Mouse (Mus musculus) cortical plate, adult 2 months (tissue): ENCODE data around the gene Syt7. TPM values are rescaled to one million over a fixed set of nuclear protein-coding genes. Genes with fewer than 3 reads are reported as not detected.

Experiments used
- H3K27ac ChIP-seq: fragments of 200-500 bp; 2 replicates; pipeline ENCODE4 v1.5.1; 2012; ENCODE audit warnings: low read length, control low read depth, inconsistent platforms; ENCODE audit not compliant: insufficient read depth
- H3K4me1 ChIP-seq: fragments of 200-500 bp; 2 replicates; pipeline ENCODE4 v1.6.1; 2011; ENCODE audit warnings: low read length; ENCODE audit not compliant: control insufficient read depth, insufficient read depth
- H3K4me3 ChIP-seq: fragments of 200-500 bp; 2 replicates; pipeline ENCODE4 v1.5.1; 2011; ENCODE audit warnings: mild to moderate bottlenecking, low read length, control low read depth; ENCODE audit not compliant: insufficient read depth
- CTCF ChIP-seq: fragments of 200-500 bp; IDR thresholded peaks from 2 replicates; pipeline ENCODE4 v1.5.1; 2011; ENCODE audit warnings: mild to moderate bottlenecking, control low read depth, low read length; ENCODE audit not compliant: insufficient read depth; ENCODE audit errors: extremely low read depth
- POLR2A ChIP-seq: fragments of 200-500 bp; IDR thresholded peaks from 2 replicates; pipeline ENCODE4 v1.6.1; 2011; ENCODE audit warnings: mild to moderate bottlenecking, low read length, control low read depth; ENCODE audit not compliant: insufficient read depth; ENCODE audit errors: extremely low read depth
- polyA plus RNA-seq: library from polyadenylated mRNA; depleted of rRNA; stranded (reverse); fragments of >200 nt; gene quantifications from 2 replicates; pipeline ENCODE4 v1.2.3, GENCODE M21; 2012

The Syt7 gene
- polyA plus RNA-seq, 1 experiment: 213 TPM

DNA sequence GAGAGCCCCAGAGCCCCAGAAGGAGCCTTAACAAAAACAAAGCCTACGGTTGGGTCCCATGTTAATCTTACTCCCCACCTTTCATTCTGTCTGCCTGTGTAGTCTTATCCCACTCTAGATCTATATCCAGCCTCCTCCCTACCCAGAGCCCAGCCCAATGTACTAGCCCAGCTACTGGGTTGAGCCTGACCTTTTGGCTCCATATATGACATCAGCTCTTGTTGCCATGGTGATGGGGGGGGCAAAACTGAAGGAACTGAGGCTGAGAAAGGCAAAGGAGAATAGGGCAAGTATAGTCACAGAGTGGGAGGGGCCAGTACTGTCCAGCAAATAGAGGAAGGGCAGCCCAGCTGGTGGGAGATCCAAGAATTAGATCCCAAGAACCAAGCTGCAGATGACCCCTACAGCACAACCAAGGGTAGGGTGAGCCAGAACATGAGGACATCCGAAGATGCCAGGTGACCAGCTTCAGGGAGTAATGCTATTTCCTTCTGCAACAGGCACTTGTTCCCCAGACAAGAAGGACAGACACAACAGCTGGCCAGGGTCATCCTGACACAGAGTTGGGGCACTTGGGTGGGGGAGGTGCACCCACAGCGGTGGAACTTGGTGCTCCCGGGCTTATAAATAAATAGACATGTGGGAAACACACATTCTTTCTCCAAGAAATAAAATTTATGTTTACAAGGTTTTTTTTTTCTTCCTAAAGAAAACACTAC lies 66.0 kb downstream of the Syt7 start:
- no peaks in the 10 kb centered on the region for H3K4me1 ChIP-seq
- H3K27ac ChIP-seq: no peak overlapping the region
- peak overlapping the region; percentile 9; the same call in 1 of the 2 replicates for H3K4me3 ChIP-seq
- no peak for TF ChIP-seq POLR2A
- no peak for TF ChIP-seq CTCF

DNA sequence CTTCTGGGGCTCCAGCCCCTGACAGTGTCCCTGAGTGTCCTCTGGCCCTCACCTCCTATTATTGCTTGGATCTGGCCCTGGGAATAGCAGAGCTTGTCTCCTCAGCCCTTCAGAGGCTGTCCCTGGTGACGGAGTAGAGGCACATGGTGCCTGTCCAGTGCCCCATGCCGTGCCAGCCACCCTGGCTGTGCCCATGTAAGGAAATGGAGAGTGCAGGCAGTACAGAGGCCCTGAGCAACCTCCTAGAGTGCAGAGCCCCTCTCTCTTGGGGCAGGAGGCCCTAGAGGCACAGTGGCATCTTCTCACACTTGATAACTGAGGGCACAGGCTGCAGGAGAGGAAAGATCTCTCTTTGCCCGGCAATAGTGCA lies 66.5 kb downstream of the Syt7 start:
- H3K4me3 ChIP-seq: peak overlapping the region; percentile 9
- no peak overlapping the region for H3K27ac ChIP-seq
- no peak for TF ChIP-seq CTCF
- TF ChIP-seq POLR2A: no peak
- H3K4me1 ChIP-seq: no peaks in the 10 kb centered on the region

- no peak for TF ChIP-seq CTCF
- no peak for TF ChIP-seq POLR2A
- H3K4me3 ChIP-seq: peak within 1 kb of the TSS; percentile 9
- H3K4me1 ChIP-seq: no peaks in the 10 kb centered on the region
- H3K27ac ChIP-seq: peak within 1 kb of the TSS; percentile 38; the same call in 1 of the 2 replicates
Measured at GRCm38 (mm10) chr19:10456752-10457483, 68.0 kb downstream of the Syt7 start, which contains the start of gene Lrrc10b. Gene Lrrc10b (minus strand): TSS chr19:10457473.

GRCm38 (mm10) chr19:10457484-10457800 lies 68.6 kb downstream of the Syt7 start:
- no peak for TF ChIP-seq POLR2A
- no peak for TF ChIP-seq CTCF
- H3K4me1 ChIP-seq: no peaks in the 10 kb centered on the region
- no peak overlapping the region for H3K27ac ChIP-seq
- H3K4me3 ChIP-seq: peak overlapping the region; percentile 0; the same call in 1 of the 2 replicates

- Histone ChIP-seq H3K4me3 (0 out of 2 replicates have a peak overlapping the region, but pooled peaks have one; percentile 0), H3K27ac (0 out of 2 replicates have a peak overlapping the region, but pooled peaks have one; percentile 4), H3K4me1 (no peaks in the 10 kb centered on the region)
- TF ChIP-seq POLR2A (no peak), CTCF (no peak)
Measured at GRCm38 (mm10) chr19:10458096-10458495, 69.2 kb downstream of the Syt7 start.

- Histone ChIP-seq H3K27ac (0 out of 2 replicates have a peak overlapping the region, but pooled peaks have one; percentile 16), H3K4me3 (no peak overlapping the region), H3K4me1 (no peaks in the 10 kb centered on the region)
- TF ChIP-seq POLR2A: no peak
- no peak for TF ChIP-seq CTCF
Measured at GRCm38 (mm10) chr19:10459907-10460306, 71.0 kb downstream of the Syt7 start.

GRCm38 (mm10) chr19:10461584-10461983 lies 72.7 kb downstream of the Syt7 start:
- no peak overlapping the region for H3K27ac ChIP-seq
- TF ChIP-seq POLR2A (no peak), CTCF (no peak)
- no peak overlapping the region for H3K4me3 ChIP-seq
- no peaks in the 10 kb centered on the region for H3K4me1 ChIP-seq

- no peak for TF ChIP-seq POLR2A
- TF ChIP-seq CTCF: no peak
- H3K4me1 ChIP-seq: peaks cover 2% of the 10 kb centered on the region; the same call in 1 of the 2 replicates
- no peak overlapping the region for H3K4me3 ChIP-seq
- no peak overlapping the region for H3K27ac ChIP-seq
Measured at GRCm38 (mm10) chr19:10464427-10464826, 75.5 kb downstream of the Syt7 start.

- Histone ChIP-seq H3K4me1 (peaks cover 2% of the 10 kb centered on the region; the same call in 1 of the 2 replicates), H3K27ac (no peak overlapping the region), H3K4me3 (no peak overlapping the region)
- TF ChIP-seq POLR2A (no peak), CTCF (no peak)
Measured at GRCm38 (mm10) chr19:10469171-10469658, 80.3 kb downstream of the Syt7 start.
